Mouse (Mus musculus) right cerebral cortex, postnatal 10 days (tissue): ENCODE results near the gene Coq10a.
A peak's percentile ranks its signal among the peaks of the same experiment; 100 is the strongest.
"Not testable (repeated sequence)": the region's sequence is repeated elsewhere in the genome, so short reads cannot be mapped to it uniquely, and the experiment has no call there.

ENCODE experiments used
- DNase-seq, 2 experiments: peaks; one replicate each; pipeline ENCODE4 v3.0.0; 2021; ENCODE audit warnings: low spot score in 2 of 2

The Coq10a gene

DNA sequence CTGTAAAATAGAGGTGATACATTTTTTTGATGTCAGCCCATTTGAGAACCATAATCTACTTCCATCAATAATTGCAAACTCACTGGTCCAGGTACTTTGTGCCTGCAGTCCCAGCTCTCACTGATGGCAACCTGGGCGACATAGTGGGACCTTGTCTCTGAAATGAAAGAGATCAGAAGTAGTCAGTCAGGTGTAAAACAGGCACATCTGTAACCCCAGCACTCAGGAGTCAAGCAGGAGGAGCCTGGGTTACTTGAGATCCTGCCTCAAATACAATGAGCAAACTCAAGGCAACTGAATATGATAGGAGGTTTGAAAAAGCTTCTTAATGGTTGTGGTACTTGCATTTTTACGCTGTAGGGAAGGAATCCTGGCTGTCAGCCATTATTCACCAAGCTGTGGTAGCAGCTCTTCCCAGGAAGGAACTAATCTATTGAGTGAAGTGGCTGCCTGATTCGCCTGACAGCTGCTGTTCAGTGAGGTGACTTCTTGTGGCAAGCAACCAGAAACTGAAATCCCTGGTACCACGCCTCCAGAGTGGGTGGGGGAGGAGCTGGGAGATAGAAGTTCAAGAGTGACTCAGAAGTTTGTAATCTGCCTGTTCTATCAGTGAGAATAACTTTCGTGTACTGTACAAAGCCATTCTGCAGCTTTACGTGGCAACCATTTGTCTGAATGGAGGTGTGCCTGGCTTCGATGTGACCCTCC is 24.1 kb downstream of the Coq10a start:
- DNase-seq: peak; percentile 68 to 78

DNA sequence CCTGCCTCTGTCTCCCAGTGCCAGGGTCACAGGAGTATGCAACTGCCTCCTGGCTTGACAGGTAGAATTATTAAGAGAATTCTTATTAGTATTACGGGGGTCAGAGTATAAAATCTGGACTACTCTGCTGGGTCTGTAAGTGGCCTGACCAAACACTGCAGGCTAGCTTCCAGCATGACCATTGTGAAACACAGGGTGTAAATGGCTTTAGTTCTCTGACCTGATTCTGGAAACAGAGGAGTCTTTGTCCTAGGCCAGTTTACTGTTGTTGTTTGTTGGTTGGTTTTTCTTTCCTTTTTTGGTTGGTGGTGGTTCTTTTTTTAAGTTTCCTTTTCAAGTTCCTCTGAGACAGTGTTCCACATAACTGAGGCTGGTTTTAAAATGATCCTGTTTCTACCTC is 25.4 kb downstream of the Coq10a start:
- DNase-seq: no peak

DNA sequence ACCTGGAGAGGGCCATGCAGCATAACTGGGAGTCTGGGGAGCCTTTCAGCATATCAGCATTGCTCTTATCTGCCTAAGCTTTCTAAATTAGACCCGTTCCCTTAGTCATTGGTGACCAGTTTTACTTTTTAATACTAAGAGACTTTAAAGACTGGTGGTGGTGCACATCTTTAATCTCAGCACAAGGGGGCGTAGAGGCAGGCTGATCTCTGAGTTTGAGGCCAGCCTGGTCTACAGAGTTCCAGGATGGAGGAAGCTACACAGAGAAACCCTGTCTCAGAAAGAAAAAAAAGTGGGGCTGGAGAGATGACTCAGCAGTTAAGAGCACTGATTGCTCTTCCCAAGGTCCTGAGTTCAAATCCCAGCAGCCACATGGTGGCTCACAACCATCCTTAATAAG is 28.5 kb downstream of the Coq10a start:
- DNase-seq: no peak

DNA sequence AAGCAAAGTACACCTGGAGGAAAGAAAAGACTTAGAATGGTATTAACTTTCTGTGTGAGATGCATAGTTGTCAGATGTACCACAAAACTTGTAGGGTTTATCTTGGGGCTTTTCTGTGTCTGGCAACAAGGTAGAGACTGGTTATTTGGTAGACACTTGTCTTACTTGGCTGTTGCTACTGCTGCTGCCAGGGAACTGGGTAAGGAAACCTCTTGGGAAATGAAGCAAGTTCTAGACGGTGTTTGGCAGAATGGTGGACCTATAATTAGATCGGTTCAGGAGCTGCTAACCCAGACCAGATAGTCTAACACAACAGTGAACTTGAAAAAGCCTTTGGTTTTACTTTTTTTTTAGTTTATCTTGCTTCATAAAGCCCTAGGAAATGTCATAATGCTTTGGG is 29.8 kb downstream of the Coq10a start:
- no peak for DNase-seq

DNA sequence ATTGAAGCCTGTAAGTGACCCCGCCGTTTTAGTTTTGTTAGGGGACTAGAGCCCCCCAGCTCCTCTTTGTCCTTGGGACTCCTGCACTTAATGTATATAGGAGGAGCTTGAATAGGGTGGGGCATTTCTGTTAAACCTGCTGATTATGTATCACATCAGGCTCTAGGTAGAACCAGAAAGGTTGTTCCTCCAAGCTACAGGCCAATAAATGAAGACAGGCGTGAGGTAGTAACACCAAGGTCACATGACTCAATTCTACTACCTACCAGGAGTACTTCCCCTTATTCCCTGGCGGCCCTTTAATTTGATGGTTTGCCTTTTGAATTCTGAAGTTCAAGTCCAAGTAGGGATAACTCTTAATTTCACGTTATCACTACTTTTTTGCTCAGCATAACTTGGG is 30.4 kb downstream of the Coq10a start:
- no peak for DNase-seq

DNA sequence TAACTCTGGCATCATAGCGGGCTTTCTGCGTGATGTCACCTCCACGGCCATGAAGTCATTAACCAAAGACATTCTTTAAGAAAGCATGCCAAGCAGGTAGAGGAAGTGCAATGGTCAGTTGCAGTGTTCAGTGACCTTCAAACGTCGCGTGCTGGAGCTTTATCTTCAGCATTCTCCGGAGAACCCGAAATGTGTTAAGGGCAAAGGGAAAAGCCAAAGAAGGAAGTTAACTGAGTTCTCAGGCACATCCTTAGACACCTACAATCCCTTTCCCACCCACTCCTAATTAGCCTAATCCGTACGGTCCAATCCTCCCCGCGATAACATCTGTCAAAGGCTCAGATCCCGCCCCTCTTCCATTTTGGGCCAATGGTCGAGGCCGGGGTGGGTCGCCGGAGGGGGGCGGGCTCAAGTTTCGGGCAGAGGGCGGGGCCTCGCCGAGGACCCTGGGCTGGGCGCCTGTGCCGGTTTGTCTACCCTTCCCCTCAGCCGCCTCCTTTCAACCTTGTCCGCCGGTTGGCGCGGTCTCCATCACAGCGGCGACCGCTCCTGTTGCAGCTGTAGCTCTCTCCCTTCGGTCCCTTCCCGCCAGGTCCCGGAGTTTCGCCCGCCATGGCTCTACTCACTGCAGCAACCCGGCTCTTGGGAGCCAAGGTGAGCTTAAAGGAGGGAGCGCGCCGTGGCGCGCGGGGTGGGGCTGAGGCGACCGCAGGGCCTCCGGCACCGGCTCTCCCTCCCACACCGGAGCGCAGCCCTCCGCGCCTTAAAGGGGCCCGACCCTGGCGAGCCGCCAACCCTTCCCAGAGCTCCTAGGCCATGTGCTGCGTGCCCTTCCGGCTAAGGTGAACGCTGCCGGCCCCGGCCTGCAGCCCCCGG is 31.3 kb downstream of the Coq10a start, which contains the start of gene Cs:
Cs (plus strand) TSS at position 429 of the 876 bp plus-strand sequence.
- DNase-seq: peak; percentile 98

DNA sequence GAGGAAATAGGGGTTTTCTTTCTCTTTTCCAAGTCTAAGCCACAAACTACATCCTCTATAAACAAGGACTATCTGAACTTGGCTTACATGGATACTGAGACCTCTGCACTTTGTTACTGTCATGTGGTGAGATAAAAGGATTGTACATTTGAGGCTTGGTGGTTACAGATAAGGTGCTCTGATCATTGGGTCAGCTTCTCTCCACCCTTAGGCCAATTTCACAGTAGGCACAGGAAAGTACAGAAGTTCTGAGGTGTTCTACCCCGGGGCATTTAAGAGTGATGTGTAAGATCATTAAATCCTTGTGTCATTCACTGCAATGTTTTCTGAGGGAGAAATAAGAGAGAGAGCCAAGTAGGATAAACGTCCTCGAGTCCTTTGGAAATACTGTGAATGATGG is 32.2 kb downstream of the Coq10a start:
- DNase-seq: no peak

DNA sequence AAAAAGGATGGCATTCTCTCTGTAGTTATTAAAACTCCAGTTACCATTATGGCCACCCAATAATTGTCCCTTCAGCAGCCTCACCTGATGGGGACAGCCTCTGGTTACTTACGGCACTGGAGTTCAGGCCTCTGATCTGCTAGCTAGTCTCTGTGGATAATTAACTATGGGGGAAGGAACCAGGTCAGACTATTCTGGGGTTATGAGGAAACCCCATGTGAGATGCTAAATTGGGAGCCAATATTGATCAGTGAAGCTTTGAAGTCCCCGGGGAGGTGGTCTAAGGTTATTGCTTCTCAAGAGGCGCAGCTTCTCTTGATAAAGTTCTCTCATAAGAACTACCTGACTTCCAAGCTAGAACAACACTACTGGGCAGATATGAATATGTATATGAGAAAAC is 32.6 kb downstream of the Coq10a start:
- DNase-seq: no peak

DNA sequence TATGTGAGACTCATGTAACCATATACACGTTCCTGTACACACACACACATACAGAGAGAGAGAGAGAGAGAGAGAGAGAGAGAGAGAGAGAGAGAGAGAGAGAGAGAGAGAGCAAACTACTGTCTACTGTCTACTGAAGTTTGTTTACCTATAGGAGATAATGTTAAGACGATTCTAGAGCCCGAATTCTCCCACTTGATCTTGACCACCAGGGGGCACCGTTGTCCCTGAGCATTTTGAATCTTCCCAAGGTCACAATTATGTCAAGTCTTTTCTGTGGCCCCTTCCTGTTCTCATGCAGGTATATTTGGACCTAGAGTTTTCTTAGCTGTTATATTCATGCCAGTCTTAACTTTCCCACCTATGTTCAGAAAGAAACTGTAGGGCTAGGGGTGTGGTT is 33.2 kb downstream of the Coq10a start:
- DNase-seq: peak in 1 of 2 experiments; percentile 65

DNA sequence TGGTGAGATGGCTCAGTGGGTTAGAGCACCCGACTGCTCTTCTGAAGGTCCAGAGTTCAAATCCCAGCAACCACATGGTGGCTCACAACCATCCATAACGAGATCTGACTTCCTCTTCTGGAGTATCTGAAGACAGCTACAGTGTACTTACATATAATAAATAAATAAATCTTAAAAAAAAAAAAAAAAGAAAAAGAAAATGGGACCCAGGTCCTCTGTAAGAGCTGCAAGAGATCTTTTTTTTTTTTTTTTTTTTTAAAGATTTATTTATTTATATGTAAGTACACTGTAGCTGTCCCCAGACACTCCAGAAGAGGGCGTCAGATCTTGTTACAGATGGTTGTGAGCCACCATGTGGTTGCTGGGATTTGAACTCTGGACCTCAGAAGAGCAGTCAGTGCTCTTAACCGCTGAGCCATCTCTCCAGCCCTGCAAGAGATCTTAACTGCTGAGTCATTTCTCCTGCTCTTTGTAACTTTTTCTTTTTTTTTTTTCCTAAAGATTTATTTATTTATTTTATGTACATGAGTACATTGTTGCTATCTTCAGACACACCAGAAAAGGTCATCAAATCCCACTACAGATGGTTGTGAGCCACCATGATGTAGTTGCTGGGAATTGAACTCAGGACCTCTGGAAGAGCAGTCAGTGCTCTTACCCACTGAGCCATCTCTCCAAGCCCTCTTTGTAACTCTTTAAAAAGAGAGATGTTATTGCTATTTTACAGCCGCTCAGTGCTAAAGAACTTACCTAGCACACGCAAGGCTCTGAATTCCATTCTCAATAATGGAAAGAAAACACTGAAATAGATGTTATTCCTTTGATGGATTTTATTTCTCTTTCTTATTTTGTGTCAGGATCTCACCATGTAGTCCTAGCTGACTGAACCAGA is 36.2 kb downstream of the Coq10a start:
- not testable (repeated sequence) for DNase-seq

DNA sequence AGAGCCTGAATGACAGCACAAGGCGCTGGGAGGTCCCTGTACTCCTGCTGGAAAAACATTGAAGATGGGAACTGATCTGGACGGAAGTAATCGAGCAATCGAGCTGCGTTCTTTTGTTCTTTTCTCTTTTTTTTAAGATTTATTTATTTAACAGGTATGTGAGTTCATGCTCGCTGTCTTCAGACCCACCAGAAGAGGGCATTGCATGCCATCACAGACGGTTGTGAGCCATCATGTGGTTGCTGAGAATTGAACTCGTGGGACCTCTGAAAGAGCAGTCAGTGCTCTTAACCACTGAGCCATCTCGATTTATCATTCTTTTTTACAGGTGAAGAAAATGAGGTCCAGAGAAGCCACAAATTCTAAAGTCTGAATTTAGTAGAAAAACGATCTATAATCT is 41.2 kb downstream of the Coq10a start:
- no peak for DNase-seq

DNA sequence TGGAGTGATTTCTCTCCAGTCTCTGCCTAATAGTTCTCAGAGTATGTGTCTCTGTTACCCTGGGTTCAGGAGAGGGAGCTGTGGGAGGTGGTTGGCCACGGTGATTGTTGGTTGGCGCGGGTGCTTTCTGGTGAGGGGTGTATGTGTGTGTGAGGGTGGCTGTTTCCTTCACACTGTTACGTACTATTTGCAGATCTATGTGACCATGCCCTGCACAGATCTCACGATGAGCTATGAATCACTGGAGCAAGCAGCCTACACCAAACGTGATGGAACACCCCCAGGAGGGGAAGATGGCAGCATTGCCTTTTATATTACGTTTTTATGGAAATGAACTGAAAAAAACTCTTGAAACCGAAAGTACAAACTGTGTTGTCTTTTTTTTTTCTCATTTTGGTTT is 42.0 kb downstream of the Coq10a start:
- DNase-seq: no peak

DNA sequence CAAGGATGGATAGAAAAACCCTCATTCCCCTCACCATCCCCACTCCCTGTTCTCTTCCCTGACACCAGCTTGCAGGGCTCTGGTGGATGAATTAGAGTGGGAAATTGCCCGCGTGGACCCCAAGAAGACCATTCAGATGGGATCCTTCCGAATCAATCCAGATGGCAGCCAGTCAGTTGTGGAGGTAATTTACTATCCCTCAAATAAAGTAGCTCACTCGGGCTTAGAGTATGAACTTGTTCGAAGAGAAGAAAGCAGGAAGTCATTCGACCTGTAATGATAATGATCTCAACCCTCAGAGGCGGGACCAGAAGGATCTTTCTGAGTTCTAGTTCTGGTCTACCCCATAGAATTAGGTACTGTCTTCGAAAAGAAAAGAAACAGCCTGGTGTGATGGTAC is 45.3 kb downstream of the Coq10a start:
- DNase-seq: no peak

DNA sequence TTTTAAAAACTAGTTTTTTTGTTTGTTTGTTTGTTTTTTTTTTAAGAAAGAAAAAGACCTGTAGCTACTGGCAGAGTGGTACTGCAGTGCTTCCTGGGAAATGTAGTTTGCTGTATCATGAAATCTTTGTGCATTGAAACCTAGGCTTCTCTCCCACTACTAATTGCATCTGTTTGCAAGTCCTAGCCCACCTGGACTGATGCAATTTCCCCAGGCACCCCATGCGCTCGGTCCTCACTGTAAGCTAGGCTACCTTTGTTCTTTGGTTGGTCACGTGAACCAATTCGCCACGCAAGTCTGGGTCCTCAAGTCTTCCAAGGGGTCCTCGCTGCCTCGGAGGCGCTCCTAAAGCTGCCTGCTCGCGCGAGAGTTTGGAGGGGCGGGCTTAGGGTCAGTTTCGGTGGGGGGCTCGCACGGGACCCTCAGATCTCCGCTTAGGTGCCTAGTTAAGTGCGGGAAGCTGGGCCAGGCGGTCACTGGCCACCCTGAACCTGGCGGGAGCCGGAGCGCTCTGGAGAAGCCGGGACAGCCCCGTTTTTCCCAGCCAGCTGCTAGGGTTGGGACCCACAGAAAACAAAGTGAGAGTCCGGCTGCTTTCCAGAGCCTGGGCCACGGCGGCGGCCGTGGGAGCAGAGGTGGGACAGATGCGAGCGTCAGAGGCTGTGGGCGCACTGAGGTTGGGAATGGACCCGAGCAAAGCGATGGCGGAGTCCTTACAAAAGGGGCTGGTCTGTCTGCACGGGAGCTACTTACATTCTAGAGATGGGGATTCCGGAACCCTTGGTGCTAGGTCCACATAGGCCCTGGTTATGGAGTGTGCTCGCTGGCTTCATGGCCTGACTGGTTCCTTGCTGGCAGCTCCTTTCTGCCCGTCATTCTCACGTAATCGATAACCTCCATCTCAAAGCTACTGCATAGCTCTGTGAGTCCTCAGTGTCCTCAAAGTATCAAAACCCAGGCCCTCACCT is 46.4 kb downstream of the Coq10a start, which contains the start of gene Cnpy2:
Cnpy2 (plus strand) TSS at position 319 of the 968 bp plus-strand sequence.
- DNase-seq: peak; percentile 93 to 94

DNA sequence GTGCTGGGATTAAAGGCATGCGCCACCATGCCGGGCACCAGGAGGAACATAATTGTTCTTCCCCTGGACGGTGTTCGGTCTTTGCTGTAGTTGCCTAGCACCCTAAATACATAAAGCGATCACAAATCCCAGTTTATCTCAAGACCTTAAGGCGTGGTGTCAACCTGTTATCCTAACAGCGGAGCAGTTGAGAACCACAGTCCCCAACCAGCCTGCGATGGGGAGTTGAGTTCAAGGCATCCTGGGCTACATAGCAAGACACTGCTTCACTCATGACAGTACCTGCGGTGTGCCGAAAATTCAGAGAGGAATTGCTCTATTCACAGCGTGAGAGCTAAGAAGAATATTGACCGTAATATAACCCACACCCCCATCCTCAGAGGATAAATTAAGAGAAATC is 47.2 kb downstream of the Coq10a start:
- no peak for DNase-seq

DNA sequence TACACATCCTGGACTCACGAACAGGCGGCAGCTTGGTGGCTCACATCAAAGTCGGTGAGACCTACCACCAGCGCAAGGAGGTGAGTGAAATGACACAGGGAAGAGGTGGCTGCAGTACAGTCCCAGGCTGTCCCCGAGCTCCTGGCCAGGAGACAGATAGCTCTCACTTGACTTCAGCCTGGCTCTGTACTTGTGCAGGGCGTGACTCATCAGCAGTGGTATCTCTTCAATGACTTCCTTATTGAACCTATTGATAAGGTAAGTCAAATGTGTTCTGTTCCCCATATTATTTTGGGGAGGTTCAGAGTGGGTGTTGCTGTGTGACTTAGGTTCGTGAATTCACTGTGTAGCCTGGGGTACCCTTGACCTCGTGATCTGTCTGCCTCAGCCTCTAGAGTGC is 53.2 kb downstream of the Coq10a start:
- DNase-seq: no peak
